Mouse (Mus musculus): ENCODE measurements around the gene Rad51b.

Rad51b gene

GRCm38 (mm10) chr12:79499809-79500208, 202.7 kb downstream of the Rad51b start:
- DNase-seq, result no peak

GRCm38 (mm10) chr12:79501877-79502276, 204.8 kb downstream of the Rad51b start:
- DNase-seq, result no peak

- DNase-seq, result peak in 1 of 2 experiments; percentile 35
These were observed 205.9 kb downstream of the Rad51b start for GRCm38 (mm10) chr12:79502862-79503581.

- DNase-seq, result peak in 1 of 2 experiments; percentile 19
These were observed 206.8 kb downstream of the Rad51b start for GRCm38 (mm10) chr12:79503582-79504515.

DNA sequence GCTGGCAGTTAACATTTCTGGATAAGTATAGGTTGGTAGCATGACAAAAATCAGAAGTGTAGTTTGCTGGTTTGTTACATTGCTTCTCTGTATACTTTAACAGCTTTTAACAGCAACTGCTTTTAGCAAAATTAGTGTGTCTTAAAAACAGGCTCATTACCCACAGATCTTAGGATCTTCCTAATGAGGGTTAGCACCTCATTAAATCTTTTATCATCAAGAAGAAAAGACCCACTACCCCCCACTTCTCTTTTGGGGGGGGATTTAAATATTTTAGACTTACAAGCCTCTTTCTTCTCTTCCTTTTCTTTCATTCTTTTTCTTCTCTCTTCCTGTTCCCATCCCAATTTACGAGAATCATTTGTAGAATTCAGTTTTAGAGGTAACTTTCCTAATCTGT, 207.6 kb downstream of the Rad51b start:
- DNase-seq, result no peak

- DNase-seq, result peak; percentile 34 to 57
These were observed 209.3 kb downstream of the Rad51b start for GRCm38 (mm10) chr12:79506421-79506820.

GRCm38 (mm10) chr12:79507141-79507681, 210.1 kb downstream of the Rad51b start:
- DNase-seq, result peak; percentile 47 to 68

DNA sequence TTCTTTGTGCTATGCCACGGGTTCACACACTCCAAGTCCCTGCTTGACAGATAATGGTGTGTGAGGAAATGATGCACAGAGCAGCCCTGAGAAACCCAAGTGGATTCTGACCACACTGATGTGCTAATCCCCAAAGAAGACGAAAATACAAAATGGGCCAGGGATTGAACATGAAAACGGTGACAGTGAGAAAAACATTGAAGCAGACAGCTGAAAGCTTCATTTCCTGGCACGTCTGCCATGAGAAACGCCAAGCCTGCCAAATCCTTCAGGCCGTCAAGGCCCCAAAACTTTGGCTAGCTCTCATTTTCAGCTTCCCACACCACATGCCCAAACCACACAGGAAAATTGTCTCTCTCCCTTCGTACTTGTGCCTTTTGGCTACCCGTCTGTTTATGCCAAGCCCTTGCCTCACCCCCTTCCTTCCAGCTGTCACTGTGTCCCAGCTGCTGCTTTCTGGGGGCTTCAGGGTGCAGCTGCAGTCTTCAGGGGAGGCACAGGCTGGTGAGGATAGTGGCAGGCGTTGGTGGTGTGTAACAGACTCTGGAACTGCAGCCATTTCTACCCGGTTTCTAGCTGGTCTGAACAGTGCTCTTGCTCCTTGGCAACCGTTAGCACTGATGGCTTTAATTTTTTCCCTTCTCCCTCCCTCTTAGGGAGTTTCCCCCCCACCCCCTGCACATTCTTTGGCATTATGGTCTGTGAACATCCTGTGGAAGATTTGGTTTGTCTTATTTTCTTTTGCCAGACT, 214.5 kb downstream of the Rad51b start:
- DNase-seq, result peak; percentile 36 to 51

GRCm38 (mm10) chr12:79512205-79512886, 215.3 kb downstream of the Rad51b start:
- peak; percentile 53 to 58 for DNase-seq

- DNase-seq, result no peak
These were observed 216.1 kb downstream of the Rad51b start for GRCm38 (mm10) chr12:79512982-79513681.

- DNase-seq, result no peak
These were observed 217.6 kb downstream of the Rad51b start for GRCm38 (mm10) chr12:79514680-79515079.

DNA sequence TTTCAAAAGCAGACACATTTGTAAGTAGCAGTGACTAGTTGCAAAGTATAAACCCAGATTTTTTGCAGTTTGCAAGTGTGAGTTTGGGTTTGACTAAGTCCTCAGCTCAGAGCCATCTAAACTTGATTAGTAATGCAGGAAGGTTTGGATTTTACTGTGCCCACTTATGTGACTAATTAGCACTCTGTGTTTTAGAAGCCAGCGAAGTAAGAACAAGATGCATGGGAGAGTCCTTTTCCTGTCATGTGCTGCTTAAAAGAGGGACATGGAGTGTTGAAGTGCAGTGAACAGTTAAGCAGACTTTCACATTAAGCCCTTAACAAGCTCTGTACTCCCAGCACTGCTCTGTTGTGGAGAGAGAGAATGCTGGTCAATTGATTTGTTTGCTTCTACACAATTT, 225.3 kb downstream of the Rad51b start:
- DNase-seq, result no peak

- DNase-seq, result no peak
These were observed 228.1 kb downstream of the Rad51b start for GRCm38 (mm10) chr12:79524941-79525871.

DNA sequence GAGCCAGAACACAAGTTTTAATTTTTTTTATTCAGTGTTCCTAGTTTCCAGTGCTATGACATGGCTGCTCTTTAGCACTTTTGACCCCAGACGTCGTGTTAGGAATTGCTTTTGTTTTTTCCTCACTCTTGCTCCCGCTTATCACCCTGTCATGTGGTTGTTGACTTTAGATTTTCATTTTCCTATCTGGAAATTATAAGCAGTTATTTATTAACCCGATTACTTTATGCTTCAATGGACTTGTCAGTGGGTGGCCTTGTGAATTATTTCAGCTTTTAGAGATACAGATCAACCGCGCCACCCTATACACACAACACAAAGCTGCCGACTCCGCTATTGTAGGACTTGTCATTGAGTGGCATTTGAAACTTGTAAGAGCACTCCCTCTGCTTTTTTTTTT, 228.8 kb downstream of the Rad51b start:
- peak in 1 of 2 experiments; percentile 27 for DNase-seq

GRCm38 (mm10) chr12:79527222-79527621, 230.1 kb downstream of the Rad51b start:
- no peak for DNase-seq

GRCm38 (mm10) chr12:79530275-79530902, 233.3 kb downstream of the Rad51b start:
- no peak for DNase-seq

GRCm38 (mm10) chr12:79531809-79532798, 235.0 kb downstream of the Rad51b start:
- DNase-seq, result peak in 1 of 2 experiments; percentile 33

GRCm38 (mm10) chr12:79534778-79535177, 237.7 kb downstream of the Rad51b start:
- DNase-seq, result no peak
